In genomic region chr14:25476453-25476852, GRCm38 (mm10) we compare ENCODE assay signal across 9 mouse cellular contexts. TPM values are rescaled to one million over a fixed set of nuclear protein-coding genes. Genes with fewer than 3 reads are reported as not detected.
A peak's percentile ranks its signal among the peaks of the same experiment; 100 is the strongest.
DNase-seq lines count a peak whose midpoint lies in the region; ATAC-seq and TF ChIP-seq lines count a peak whose summit lies in the region.
"Had no signal": no experiment of that assay in that cellular context is flagged by ENCODE, and none has a peak within 500 bp of the region (broad histone marks: within the 10 kb centered on the region; RNA-seq: fewer than 3 reads in every experiment).

No protein-coding gene starts in this region.

- peak overlapping the region; percentile 32 for H3K4me3 ChIP-seq in gastrocnemius, adult 2 months
- no peak overlapping the region for H3K4me3 ChIP-seq in midbrain, embryonic 10.5 days
- no peak overlapping the region for H3K4me3 ChIP-seq in midbrain, postnatal 0 days (ENCODE audit: low read depth, low read length)
- no peak overlapping the region for H3K4me3 ChIP-seq in limb, embryonic 12.5 days (replicated peaks)

- no peak overlapping the region for H3K4me2 ChIP-seq in midbrain, postnatal 0 days (ENCODE audit: low read depth, low read length, poor library complexity, severe bottlenecking)
- no peak overlapping the region for H3K4me2 ChIP-seq in limb, embryonic 12.5 days

- 81% methylated on average over 3 of the region's 3 CpGs for WGBS in midbrain, embryonic 10.5 days
- 77% methylated on average over 3 of the region's 3 CpGs for WGBS in midbrain, postnatal 0 days
- 79% methylated on average over 3 of the region's 3 CpGs for WGBS in limb, embryonic 12.5 days

- H3K27me3 ChIP-seq in midbrain, embryonic 10.5 days (ENCODE audit: low read depth, poor library complexity, severe bottlenecking), result no peaks in the 10 kb centered on the region
- H3K27me3 ChIP-seq in midbrain, postnatal 0 days (ENCODE audit: insufficient read depth, low read length), result no peaks in the 10 kb centered on the region
- no peaks in the 10 kb centered on the region for H3K27me3 ChIP-seq in limb, embryonic 12.5 days

- H3K9ac ChIP-seq in midbrain, postnatal 0 days (replicated peaks; ENCODE audit: low read length, poor library complexity, severe bottlenecking), result no peak overlapping the region
- H3K9ac ChIP-seq in limb, embryonic 12.5 days (replicated peaks), result no peak overlapping the region; the same call in 1 of the 2 replicates

- H3K9me3 ChIP-seq in midbrain, embryonic 10.5 days (replicated peaks), result no peaks in the 10 kb centered on the region
- H3K9me3 ChIP-seq in midbrain, postnatal 0 days (ENCODE audit: low read length), result no peaks in the 10 kb centered on the region
- no peaks in the 10 kb centered on the region for H3K9me3 ChIP-seq in limb, embryonic 12.5 days

- peak; percentile 84 for DNase-seq in gastrocnemius, adult 2 months
- DNase-seq in gastrocnemius, adult 18-20 months (ENCODE audit: low spot score), result no peak
- no peak for DNase-seq in midbrain, embryonic 10.5 days (ENCODE audit: low spot score)
- DNase-seq in midbrain, postnatal 0 days (ENCODE audit: low spot score), result no peak
- DNase-seq in urinary bladder, postnatal 36 days (ENCODE audit: low spot score in 2 of 2), result peak; percentile 69 to 82
- no peak for DNase-seq in natural killer cell, adult 2 months (ENCODE audit: low spot score in 2 of 2)
- DNase-seq: kidney, postnatal 10 days had no signal

- peaks cover 44% of the 10 kb centered on the region for H3K36me3 ChIP-seq in midbrain, embryonic 10.5 days
- H3K36me3 ChIP-seq in midbrain, postnatal 0 days (ENCODE audit: insufficient read depth, low read length), result 0 out of 2 replicates have a peak, but pooled peaks cover 2% of the 10 kb centered on the region
- peaks cover 39% of the 10 kb centered on the region for H3K36me3 ChIP-seq in limb, embryonic 12.5 days

- H3K4me1 ChIP-seq in midbrain, embryonic 10.5 days, result peaks cover 100% of the 10 kb centered on the region
- peaks cover 60% of the 10 kb centered on the region for H3K4me1 ChIP-seq in midbrain, postnatal 0 days (ENCODE audit: insufficient read depth, low read length)
- H3K4me1 ChIP-seq in limb, embryonic 12.5 days (replicated peaks), result peaks cover 100% of the 10 kb centered on the region

- intact Hi-C loops in gastrocnemius, adult 2 months (cut with DNase I), result loop anchor here (5.0 kb wide), 1 partner anchor 36 kb away; no protein-coding TSS in a partner anchor

- no peak for TF ChIP-seq CTCF in gastrocnemius, adult 2 months (IDR thresholded peaks at IDR 0.05)
- TF ChIP-seq CTCF in midbrain, postnatal 0 days (IDR thresholded peaks at IDR 0.05), result no peak

- no peak for ATAC-seq in midbrain, postnatal 0 days (ENCODE audit: low FRiP score)
- ATAC-seq in limb, embryonic 12.5 days (ENCODE audit: insufficient number of reproducible peaks, insufficient read depth, low FRiP score, low TSS enrichment, low read depth), result no peak
- no peak for ATAC-seq in erythroid progenitor cell, adult 5-6 weeks (replicated peaks; ENCODE audit: low FRiP score, poor library complexity, severe bottlenecking)

- H3K27ac ChIP-seq in gastrocnemius, adult 2 months, result peak overlapping the region; percentile 92
- H3K27ac ChIP-seq in midbrain, embryonic 10.5 days (replicated peaks), result peak overlapping the region; percentile 14; the same call in 1 of the 2 replicates
- H3K27ac ChIP-seq in midbrain, postnatal 0 days (ENCODE audit: low read depth, low read length), result no peak overlapping the region
- H3K27ac ChIP-seq in limb, embryonic 12.5 days, result peak overlapping the region; percentile 53

RNA-seq across cellular contexts. Expression of gene Zmiz1, which starts 17.5 kb away (rescaled TPM):
- total RNA-seq in gastrocnemius, adult 2 months (2021), result 10 to 100 TPM; 27.4 to 34.5 TPM
- 10 to 100 TPM; 26.6 to 28.6 TPM for total RNA-seq in gastrocnemius, adult 18-20 months (2021)
- polyA plus RNA-seq in midbrain, embryonic 10.5 days (2016; fragmentation: Nextera tagmentation; extraction: Ambion mirVana), result 42.2 and 55.8 TPM in 2 replicates
- 130 and 134 TPM in 2 replicates for total RNA-seq in midbrain, postnatal 0 days (2014; rRNA removed)
- 44.0 and 51.7 TPM in 2 replicates for polyA plus RNA-seq in midbrain, postnatal 0 days (2015; fragmentation: Nextera tagmentation; extraction: Ambion mirVana)
- polyA plus RNA-seq in limb, embryonic 12.5 days (2016; fragmentation: Nextera tagmentation; extraction: Ambion mirVana), result 53.4 and 57.1 TPM in 2 replicates
- total RNA-seq in erythroid progenitor cell, adult 5-6 weeks (2015; ENCODE audit: low replicate concordance), result 20.9 and 36.0 TPM in 2 replicates
- total RNA-seq in erythroid progenitor cell, adult 5-6 weeks (2017; ENCODE audit: low replicate concordance), result 4.0 and 4.6 TPM in 2 replicates

Comparison
In these comparisons a context has a peak if more than half of its experiments do, and no peak if none do; other contexts are left out.
1. DNase-seq: peak in gastrocnemius, adult 2 months (single experiment) and urinary bladder, postnatal 36 days (2 of 2); none in gastrocnemius, adult 18-20 months (single experiment), midbrain, embryonic 10.5 days (single experiment), midbrain, postnatal 0 days (single experiment) and natural killer cell, adult 2 months (0 of 2).